Mouse (Mus musculus) embryo, embryonic 10.5 days (tissue): Measurements from ENCODE around the gene Mdga1.

Experiments used
- DNase-seq: peaks from one replicate; pipeline ENCODE4 v3.0.0-alpha.2; 2015; ENCODE audit warnings: low spot score

The Mdga1 gene

DNA sequence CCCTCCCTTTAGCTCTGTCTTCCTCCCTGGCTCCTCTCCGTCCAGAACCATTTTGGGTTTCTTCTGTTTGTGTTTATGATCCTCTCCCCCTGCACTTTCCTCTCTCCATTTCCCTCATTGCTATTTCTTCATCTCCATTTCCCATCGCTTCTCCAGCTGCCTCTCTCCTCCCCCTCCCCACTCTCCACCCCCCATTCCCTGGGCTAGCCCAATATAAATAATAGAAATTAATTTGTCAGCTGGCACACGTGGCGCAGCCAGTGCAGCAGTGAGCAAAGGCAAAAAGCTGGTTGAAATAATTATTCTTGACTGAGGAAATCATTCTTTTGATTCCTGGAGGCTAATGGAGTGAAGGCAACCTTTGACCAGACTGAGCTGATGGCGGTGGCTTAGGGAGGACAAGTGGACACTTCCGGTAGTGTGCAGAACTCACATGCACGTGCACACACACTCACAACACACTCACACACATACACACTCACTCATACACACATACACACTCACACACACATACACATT, at the start of gene Mdga1:
Mdga1 (minus strand) TSS at position 51 of the 519 bp plus-strand sequence.
- no peak for DNase-seq

DNA sequence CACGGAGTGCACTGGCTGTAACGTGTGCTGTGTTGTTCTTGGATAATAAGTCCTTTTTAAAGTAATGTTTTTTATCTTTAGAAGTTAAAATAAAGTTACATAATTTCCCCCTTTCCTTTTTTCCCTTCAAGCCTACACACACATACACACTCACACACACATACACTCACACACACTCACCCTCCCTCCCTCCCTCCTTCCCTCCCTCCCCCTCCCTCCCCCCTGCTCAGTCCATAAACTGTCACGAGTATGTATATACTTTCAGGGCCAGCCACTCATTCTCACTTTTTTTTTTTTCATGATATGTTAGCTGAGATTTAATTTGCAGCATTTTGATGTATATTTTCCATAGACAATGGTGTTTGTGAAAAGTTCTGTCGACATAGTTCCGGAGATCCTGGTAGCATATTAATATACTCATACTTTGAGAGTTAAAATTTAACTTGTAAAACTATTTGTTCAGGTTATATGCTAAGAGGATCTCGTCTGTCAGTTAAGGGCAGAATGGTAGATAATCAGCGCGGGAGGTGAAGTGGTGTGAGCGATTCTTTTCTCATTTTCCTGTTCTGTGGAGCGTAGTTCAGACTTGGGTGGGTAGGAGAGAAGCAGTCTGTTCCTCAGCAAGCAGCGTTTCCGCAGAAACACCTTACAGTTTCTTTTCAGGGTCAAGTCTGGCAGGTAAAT, 49.2 kb upstream of the Mdga1 start:
- no peak for DNase-seq

DNA sequence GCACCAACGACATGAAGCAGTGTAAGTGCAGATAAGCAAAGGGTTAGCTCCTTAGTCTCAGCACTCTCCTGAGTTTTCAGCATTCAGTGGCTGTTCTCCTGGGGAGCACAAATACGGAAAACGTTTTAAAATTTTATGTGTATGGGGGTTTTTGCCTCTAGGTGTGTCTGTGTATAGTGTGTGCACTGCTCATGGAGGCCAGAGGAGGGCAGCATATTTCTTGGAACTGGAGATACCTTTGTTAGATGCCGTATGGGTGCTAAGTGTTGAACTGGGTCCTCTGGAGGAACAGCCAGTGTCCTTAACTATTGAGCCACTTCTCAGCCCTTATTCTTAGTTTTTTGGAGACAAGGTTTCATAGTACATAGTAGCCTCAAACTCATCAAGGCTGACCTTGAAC, 44.8 kb upstream of the Mdga1 start:
- DNase-seq = no peak

DNA sequence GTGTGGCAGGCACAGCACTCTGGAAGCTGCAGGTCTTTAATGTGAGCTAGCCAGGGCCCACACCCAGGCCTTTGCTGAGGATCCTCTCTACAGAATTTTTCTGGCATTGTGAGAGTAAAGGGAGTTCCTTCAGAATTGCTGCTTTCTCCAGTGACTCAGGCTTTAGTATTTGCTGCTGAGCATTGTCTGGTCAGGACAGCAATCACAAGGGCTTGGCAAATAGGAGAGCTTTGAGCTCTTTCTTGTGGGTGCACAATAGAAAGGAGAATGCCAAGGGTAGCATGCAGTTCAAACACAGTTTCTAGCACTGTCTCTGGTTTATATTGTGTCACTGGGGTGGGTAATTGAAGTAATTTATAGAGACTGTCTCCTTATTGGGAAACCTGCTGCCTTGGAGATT, 38.5 kb upstream of the Mdga1 start:
- no peak for DNase-seq

DNA sequence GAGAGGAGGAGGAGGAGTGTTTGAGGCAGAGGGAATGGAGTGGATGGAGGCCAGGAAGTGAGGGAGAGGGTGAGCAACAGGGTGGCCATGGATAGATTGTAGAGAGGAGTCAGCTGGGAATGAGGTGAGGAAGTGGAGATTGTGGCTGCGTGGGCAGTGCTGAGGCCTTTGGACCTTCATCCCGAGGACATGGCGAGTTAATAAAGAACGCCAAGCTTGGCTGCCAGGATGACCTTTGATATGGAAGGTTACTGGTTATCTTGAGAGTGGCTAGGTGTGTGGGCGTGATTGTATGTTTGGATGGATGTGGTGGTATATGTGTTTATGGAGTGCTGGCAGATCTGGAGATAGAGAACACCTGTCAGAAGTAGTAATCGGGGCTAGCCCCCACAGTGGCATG, 38.0 kb upstream of the Mdga1 start:
- no peak for DNase-seq

DNA sequence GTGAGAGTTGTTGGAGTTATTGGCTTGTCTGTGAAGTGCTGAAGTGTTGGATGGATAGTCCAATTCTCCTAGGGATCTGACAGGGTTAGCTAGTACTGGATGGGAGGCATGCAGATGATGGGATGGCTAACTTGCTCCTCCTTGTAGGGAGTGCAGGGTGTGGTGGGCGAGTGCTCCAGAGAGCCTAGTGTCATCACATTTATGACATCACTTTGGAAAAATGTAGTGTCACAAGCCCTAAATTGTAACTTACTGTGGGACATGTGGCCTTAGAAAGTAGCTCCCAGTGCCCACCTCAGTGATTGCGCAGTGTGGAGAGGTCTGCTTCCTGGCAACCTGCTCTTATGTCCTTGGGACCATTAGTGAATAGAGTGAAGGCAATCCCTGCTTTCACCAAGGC, 37.0 kb upstream of the Mdga1 start:
- no peak for DNase-seq

DNA sequence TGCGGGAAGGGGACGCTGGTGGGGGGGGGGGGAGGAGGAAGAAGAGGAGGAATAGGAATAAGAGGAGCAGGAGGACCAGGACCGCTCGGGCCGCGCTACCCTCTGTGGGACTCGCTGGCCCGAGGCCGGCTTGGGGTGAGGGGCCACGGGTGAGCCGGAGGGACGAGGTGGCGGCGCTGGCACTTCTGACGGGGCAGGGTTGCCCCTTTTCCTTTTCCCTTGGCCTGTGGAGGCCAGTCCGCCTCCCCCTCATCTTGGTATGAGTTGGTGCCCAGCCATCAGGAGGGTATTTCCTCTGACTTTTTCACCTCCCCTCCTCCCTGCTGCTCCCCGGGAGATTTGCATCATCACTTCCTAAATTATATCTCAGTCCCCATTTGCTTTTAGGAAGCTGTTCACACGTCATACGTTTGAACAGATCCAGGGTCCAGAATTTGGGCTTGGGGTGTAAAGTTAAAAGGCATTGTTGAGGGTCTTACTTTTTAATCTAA, 35.6 kb upstream of the Mdga1 start:
- peak; percentile 59 for DNase-seq

DNA sequence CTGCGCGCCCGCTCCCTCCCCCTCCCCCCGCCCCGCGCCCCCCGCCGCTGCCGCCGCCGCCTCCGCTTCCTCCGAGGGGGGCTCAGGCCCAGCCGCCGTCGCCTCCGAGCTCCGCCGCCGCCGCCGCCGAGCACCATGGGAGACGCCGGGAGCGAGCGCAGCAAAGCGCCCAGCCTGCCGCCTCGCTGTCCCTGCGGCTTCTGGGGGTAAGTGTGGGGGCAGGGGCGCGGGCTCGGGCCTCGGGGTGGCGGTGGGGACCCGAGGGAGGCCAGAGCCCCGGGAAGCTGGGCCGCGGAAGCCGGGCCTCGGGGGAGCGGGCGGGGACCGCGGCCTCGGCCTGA, 35.2 kb upstream of the Mdga1 start:
- no peak for DNase-seq

DNA sequence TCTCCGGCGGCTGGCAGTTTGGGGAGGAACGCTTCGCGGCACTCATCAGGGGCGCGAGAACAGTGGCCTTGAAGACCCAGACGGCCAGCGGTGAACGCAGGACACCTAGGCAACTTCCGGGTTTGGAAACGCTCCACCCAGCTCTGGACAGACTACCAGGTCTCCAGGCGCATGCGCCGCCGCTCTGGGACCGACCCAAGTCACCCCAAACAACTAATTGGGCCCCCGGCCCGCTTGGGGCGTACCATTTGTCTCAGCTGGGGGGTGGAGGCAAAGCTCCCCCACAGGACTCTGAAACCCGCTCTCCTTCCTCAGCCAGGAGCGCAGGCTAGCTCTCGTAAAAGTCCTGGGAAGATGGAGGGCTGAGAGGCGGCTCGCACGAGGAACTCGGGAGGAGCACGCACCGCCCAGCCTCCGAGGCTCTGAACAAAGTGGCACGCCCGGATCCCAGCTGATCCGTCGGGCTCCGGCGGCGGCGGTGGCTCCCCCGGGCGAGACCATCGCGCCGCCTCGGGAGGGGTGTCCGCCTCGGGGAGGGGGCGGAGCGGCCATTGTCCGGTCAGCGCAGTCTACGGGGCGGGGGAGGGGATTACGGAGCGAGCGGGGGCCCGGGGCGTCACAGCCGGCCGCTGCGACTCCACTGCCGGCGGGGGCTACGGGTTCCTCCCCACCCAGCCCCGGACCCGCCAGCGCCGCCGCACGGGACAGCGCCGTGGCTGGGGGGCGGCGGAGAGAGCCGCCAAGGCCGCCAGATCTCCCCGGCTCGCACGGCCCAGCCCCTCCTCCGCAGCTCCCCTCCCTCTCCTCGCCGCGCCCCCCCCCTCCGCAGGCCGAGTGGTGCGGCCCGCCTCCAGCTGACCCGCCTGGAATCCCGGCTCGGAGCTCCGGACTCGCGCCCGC, 34.6 kb upstream of the Mdga1 start, which contains the start of gene Zfand3:
Zfand3 (plus strand) TSS at position 531 of the 900 bp plus-strand sequence.
- peak; percentile 98 for DNase-seq

DNA sequence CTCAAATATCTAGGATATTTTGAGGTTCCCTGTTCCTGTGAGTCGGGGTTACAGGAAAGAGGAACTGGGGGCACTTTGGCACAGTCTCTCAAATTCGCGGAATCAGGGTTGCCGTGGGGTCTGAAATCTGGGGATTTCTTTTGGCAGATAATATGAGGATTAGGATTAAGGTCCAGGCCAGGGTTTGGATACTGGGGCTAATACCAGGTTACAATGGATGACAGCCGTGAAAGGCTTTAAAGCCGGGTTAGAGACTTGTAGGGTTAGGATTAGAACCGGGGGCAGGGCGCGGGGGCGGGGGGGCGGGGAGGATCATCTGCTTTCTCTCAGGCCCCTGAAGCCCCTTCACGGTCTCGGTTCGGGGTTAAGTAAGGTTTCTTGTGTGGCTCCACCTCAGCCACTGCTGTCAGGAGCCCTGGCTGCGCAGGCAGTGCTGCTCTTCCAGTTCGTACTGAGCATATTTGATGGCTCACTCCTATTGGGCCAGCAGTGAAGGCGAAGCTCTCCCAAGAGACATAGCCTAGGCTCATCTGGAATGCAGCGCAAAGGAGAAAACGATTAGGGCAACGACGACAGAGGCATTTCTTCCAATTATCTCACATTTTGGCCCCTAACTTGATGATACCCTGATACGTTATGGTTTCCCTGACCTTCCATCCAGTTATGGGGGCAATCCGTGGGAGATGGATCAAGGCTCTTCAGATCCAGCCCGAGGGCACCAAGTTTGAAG, 28.8 kb upstream of the Mdga1 start:
- DNase-seq = no peak

DNA sequence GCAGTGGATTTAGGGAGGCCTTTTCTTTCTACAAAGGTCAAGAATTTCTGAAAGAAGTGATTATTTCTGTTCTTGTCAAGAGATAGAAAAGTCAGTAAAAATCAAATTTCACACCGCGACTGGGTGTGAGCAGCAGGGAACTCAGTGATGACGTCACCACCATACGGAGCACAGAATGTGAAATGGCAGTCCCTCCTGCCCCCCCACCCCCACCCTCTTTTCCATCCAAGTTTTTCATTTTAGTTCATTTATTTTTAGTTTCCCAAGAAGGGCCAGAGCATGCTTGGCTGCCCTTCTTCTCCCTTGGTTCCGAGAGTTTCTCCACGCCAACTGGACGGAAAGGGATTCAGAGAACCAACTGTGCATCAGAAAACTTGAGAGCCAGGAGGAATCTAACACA, 27.8 kb upstream of the Mdga1 start:
- DNase-seq = no peak

DNA sequence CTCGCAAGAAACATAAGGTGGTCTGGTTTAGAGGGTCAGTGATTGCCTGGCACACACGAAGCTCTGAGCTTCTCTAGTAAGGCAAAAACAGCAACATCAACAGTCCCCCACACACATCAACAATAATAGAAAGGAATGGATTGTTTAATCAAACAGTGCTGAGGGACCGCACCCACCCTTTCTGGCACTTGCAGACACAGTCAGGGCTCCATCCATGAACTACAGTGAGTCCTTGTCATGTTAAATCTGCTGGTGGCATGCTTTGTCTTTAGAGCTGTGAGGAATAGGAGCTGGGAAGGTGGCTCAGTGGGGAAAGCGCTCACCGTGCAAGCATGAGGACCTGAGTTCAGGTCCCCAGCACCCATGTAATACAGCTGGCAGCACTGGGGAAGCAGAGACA, 26.1 kb upstream of the Mdga1 start:
- no peak for DNase-seq

DNA sequence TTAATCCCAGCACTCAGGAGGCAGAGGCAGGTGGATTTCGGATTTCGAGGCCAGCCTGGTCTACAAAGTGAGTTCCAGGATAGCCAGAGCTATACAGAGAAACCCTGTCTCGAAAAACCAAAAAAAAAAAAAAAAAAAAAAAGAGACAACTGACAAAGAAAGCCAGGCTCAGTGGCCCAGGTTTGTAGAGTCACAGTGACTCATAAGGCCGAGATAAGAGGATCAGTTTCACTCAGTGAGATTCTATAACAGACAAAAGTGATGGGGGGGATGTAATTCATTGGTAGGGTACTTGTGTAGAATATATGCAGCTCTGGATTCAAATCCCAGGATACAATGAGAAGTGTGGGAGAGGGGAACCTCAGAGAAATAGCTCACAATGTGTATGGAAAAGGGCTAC, 24.6 kb upstream of the Mdga1 start:
- no peak for DNase-seq

DNA sequence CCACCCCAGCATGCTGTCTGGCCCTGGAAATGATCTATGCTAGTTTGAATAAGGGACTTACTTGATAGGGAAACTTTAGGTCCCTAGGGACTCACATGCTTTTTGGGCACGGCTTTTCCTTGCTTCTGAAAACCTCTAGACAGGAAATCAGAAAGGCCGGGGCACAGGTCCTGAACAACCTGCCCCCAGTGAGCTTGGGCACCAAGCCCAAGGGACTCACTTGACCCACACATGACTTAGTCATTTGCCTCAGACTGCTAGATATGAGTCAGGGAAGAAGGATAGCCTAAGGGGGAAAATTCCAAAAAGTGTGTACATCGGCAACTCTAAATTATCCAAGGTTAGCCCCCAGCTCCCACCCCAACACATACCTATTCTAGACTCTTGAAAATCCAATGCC, 24.1 kb upstream of the Mdga1 start:
- DNase-seq = no peak

DNA sequence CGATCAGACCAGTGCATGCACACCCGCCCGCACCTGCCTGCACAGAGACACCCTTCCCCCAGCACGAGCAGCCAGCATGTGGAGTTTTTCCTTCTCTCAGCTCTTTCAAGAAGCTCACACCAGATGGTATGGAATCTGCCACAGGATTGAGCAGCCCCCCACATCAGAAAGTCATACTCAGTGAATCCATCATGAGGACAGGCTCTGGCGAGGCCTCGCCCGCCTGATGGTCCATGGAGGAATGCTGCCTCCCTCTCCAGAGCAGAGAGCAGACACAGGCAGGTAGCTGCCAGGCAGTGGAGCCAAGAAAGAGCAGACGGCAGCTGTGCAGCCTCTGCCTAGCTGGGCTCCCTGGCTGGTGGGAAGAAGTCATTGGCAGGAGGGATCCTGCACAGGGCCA, 23.6 kb upstream of the Mdga1 start:
- no peak for DNase-seq

DNA sequence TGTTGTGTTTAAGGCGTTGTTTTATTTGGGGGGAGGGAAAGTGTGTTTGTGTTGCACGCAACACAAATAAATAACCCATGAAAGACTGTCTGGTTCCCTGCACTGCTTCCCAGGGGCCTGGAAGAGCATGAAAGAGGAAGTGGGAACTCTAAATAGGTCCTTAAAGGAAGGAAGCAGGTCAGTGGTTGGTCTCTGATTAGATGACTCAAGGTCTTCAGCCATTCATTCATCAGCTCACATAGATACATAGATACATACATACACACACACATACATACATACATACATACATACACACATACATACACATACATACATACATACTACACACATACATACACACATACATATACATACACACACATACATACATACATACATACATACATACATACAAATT, 21.0 kb upstream of the Mdga1 start:
- DNase-seq = no peak

DNA sequence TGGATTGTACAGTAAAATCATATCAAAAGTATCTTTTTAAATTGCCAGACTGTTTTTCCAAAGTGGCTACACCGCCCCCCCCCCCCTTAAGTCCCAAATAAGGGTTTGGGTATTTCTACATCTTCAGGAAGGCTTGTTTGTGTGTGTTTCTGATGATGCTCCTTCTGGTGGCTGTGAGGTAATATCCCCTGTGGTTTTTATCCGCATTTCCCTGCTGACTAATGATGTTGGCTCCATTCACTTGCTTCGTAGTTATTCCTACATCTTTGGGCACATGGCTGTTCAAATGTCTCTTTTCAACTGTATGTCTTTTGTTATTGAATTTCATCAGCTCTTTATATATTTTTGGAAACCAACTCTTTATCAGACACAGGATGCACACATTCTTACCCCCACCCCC, 20.2 kb upstream of the Mdga1 start:
- no peak for DNase-seq

DNA sequence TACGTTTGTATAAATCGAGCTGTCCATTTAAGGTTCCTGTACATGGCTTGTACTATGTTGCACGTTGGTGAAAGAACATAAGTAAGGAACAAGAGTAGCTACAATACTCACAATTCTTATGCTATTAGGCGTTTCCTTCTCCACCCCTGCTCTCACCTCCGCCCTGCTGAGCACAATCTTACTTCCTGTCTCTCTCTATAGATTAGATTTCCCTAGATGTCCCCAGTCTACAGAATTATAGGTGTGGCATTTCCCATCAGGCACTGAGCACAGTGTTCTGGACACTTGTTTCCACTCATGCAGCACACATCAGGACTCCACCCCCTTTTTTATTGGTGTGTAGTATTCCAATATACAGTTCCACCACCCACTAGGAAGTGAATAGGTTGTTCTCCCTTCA, 19.8 kb upstream of the Mdga1 start:
- no peak for DNase-seq

DNA sequence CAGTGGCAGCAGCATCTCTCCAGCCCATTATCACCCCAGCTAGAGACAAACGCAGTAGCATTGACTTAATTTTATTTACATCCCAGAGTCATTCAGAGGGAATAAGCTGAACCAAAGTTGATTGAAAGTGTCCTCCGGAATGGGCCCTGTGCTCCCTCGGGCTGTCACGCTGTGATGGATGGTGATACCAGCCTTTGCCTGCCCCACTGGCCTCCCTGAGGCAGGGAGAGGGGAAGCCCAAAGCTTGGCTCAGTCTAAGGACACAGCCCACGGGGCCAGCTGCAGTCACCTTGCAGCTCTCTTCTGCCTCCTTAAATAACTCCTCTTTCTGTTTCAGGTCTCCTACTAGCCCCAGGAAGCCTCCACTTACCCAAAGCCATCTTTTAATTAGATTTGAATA, 18.3 kb upstream of the Mdga1 start:
- DNase-seq = no peak

DNA sequence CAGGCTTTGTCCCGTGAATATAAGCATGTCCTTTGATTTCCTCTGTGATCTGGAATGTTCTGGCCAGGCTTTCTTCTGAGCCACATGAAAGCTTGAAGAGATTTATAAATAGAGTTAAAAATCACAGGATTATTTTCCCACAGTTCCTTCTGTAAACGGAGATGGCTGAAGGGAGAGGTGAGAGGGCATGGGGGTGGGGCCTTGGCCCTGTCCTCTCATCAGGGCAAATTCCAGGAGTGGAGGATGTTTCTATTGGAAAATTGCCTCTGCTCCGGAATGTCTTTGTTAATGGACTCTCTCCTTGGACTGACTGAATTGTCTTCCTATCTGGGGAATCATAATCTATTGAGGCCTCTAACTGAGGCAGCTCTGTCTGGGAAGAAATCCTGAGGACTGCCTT, 15.6 kb upstream of the Mdga1 start:
- DNase-seq = no peak

DNA sequence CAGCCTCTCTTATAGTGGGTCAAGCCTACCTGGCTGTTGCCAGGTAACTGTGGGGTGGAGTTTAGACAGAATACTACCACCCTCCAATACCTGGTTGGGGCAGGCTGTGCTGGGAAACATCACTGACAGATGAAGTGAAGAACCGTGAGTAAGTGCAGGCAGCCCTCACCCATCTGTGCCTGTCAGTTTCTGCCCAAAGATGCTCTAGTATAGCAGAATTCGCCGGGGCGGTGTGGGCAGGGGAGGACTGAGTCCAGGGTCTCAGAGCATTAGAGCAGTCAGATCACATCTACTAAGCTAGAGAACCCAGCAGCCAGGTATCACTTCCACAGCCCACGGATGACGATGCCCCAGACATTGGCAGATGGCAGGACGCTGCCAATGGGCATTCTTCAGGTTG, 15.0 kb upstream of the Mdga1 start:
- DNase-seq = no peak

DNA sequence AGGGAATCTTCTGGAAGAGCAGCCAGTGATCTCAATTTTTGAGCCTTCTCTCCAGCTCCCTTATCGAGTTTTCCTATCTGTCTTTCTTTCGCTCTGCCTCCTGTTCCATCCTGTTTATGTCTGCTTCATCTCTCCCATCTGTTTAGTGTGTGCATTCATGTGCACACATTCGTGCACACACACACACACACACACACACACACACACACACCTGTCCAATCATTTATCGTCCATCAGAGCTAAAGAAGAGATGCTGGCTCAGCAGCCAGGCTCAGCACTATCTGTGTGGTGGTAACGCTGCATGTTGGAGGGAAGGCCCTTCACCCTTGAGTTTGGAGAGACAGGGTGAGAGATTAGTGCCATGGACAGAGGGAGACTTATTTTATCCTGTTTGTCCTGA, 13.3 kb upstream of the Mdga1 start:
- no peak for DNase-seq

DNA sequence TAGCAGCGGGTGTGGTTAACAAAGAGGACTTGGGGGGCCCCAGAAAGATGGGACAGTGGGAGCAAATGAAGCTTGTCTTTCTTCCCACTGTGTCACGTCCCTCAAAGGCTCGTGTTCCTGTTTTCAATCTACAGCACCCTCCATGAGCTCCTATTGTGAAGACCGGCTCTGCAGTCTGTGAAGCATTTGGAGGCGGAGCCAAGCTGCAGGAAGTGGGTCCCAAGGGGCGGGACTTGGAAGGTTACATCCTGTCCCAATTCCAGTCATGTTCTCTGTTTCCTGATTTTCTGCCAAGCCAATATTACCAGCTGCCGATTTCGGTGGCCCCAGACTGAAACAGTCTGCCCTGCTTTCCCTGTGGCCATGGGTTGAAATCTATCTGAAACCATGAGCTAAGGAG, 11.7 kb upstream of the Mdga1 start:
- DNase-seq = peak; percentile 58
